Mouse (Mus musculus) liver, embryonic 14.5 days (tissue): ENCODE results near the gene Plekhn1.

Experiments used
- CTCF ChIP-seq: IDR thresholded peaks from 2 replicates; pipeline ENCODE4 v1.5.1; 2016; ENCODE audit warnings: antibody characterized with exemption, low read depth, control low read depth
- EP300 ChIP-seq: IDR thresholded peaks from 2 replicates; pipeline ENCODE4 v1.6.1; 2016; ENCODE audit warnings: antibody characterized with exemption, low read depth

DNA sequence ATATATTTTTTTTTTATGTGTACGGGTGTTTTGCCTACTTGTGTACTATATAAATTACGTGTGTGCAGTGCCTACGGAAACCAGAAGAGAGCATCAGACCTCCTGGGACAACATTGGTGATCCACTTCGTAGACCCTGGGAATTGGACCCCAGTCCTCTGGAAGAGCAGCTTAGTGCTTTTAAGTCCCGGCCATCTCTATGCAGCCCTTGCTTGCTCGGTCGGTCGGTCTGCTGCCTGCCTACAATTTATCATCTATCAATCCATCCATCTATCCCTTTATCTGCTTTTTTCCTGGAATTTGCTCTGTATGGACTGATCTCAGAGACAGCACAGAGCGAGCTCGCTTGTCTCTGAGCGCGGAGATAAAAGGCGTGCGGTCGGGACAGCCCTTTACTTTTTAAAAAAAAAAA lies 708 bp upstream of the Plekhn1 start:
- TF ChIP-seq CTCF (peak; percentile 41; the same call in 1 of the 2 replicates), EP300 (no peak)
